Comparison of ENCODE assay signal across 16 mouse cellular contexts in genomic region chr7:143713421-143713820, GRCm38 (mm10). TPM values are rescaled to one million over a fixed set of nuclear protein-coding genes. Genes with fewer than 3 reads are reported as not detected.
DNase-seq lines count a peak whose midpoint lies in the region; ATAC-seq lines count a peak whose summit lies in the region.
"Had no signal": no experiment of that assay in that cellular context is flagged by ENCODE, and none has a peak within 500 bp of the region (broad histone marks: within the 10 kb centered on the region; RNA-seq: fewer than 3 reads in every experiment).

No protein-coding gene starts in this region.

- no peaks in the 10 kb centered on the region for H3K9me3 ChIP-seq in lung, embryonic 16.5 days (ENCODE audit: control insufficient read depth, low read length)
- H3K9me3 ChIP-seq: embryonic facial prominence, embryonic 15.5 days; heart, embryonic 10.5 days; liver, embryonic 15.5 days; midbrain, embryonic 15.5 days had no signal

- 78% methylated on average over 4 of the region's 4 CpGs for WGBS in lung, embryonic 16.5 days

- intact Hi-C loops in heart, postnatal 14 days (cut with DNase I), result no loop called here

- DNase-seq in lung, postnatal 10 days, result no peak
- DNase-seq in natural killer cell, adult 2 months (ENCODE audit: low spot score in 2 of 2), result peak; percentile 50 to 61
- no peak for DNase-seq in left cerebral cortex, adult 11 months (ENCODE audit: low spot score)
- DNase-seq in heart, postnatal 14 days, result no peak
- DNase-seq: cerebellum, adult 9-10 months; kidney, adult 8-10 months had no signal

- peak overlapping the region; percentile 36 for H3K27ac ChIP-seq in lung, embryonic 16.5 days (ENCODE audit: low read length)
- H3K27ac ChIP-seq: embryonic facial prominence, embryonic 15.5 days; heart, embryonic 10.5 days; liver, embryonic 15.5 days; midbrain, embryonic 15.5 days had no signal

- no peak for ATAC-seq in lung, embryonic 16.5 days (ENCODE audit: low read depth)
- peak; percentile 27 for ATAC-seq in CD4-positive, CD25-positive, alpha-beta regulatory T cell, adult 4 months
- peak; percentile 45 for ATAC-seq in common myeloid progenitor, adult 5-6 weeks (replicated peaks; ENCODE audit: low read depth, poor library complexity, severe bottlenecking)
- ATAC-seq: midbrain, embryonic 15.5 days; Patski had no signal

- H3K4me2 ChIP-seq in lung, embryonic 16.5 days (ENCODE audit: low read depth, low read length), result no peak overlapping the region
- H3K4me2 ChIP-seq: embryonic facial prominence, embryonic 15.5 days; liver, embryonic 15.5 days; midbrain, embryonic 15.5 days had no signal

- no peaks in the 10 kb centered on the region for H3K27me3 ChIP-seq in lung, embryonic 16.5 days (ENCODE audit: control insufficient read depth, insufficient read depth, low read depth, low read length)
- H3K27me3 ChIP-seq: embryonic facial prominence, embryonic 15.5 days; midbrain, embryonic 15.5 days; Patski had no signal

- H3K9ac ChIP-seq in lung, embryonic 16.5 days (ENCODE audit: low read length), result no peak overlapping the region
- H3K9ac ChIP-seq: embryonic facial prominence, embryonic 15.5 days; liver, embryonic 15.5 days; midbrain, embryonic 15.5 days had no signal

- H3K4me3 ChIP-seq in lung, embryonic 16.5 days (ENCODE audit: low read length), result no peak overlapping the region
- H3K4me3 ChIP-seq: embryonic facial prominence, embryonic 15.5 days; heart, embryonic 10.5 days; liver, embryonic 15.5 days; midbrain, embryonic 15.5 days had no signal

- peaks cover 28% of the 10 kb centered on the region for H3K4me1 ChIP-seq in lung, embryonic 16.5 days (replicated peaks; ENCODE audit: control insufficient read depth, insufficient read depth, low read length)
- H3K4me1 ChIP-seq: embryonic facial prominence, embryonic 15.5 days; liver, embryonic 15.5 days; midbrain, embryonic 15.5 days had no signal

- peaks cover 24% of the 10 kb centered on the region for H3K36me3 ChIP-seq in lung, embryonic 16.5 days (ENCODE audit: control insufficient read depth, insufficient read depth, low read length)
- H3K36me3 ChIP-seq: liver, embryonic 15.5 days had no signal

RNA-seq across cellular contexts. Expression of gene Tnfrsf23, which starts 27.7 kb away (rescaled TPM):
- 1.5 and 1.9 TPM in 2 replicates for polyA plus RNA-seq in lung, embryonic 16.5 days (2015; fragmentation: Nextera tagmentation; extraction: Ambion mirVana)
- 1 to 10 TPM; 2.6 to 4.3 TPM for polyA plus RNA-seq in CD4-positive, CD25-positive, alpha-beta regulatory T cell, adult 4 months (2017; shearing (Covaris generic))
- 0.63 TPM in 1 of 2 replicates, not detected in the other for total RNA-seq in common myeloid progenitor, adult 5-6 weeks (2017)
- 1 to 10 TPM; 1.4 to 1.5 TPM for total RNA-seq in heart, postnatal 14 days (2021)

RNA-seq across cellular contexts. Expression of gene Osbpl5, which starts 43.4 kb away (rescaled TPM):
- polyA plus RNA-seq in lung, embryonic 16.5 days (2015; fragmentation: Nextera tagmentation; extraction: Ambion mirVana), result 45.5 and 48.3 TPM in 2 replicates
- 10 to 100 TPM; 17.2 to 31.0 TPM for polyA plus RNA-seq in CD4-positive, CD25-positive, alpha-beta regulatory T cell, adult 4 months (2017; shearing (Covaris generic))
- total RNA-seq in common myeloid progenitor, adult 5-6 weeks (2017), result 5.9 and 15.3 TPM in 2 replicates
- total RNA-seq in heart, postnatal 14 days (2021), result 10 to 100 TPM; 18.5 to 21.9 TPM

RNA-seq across cellular contexts. Expression of gene Mrgprg, which starts 53.4 kb away (rescaled TPM):
- polyA plus RNA-seq in lung, embryonic 16.5 days (2015; fragmentation: Nextera tagmentation; extraction: Ambion mirVana), result not detected in 2 replicates
- polyA plus RNA-seq in CD4-positive, CD25-positive, alpha-beta regulatory T cell, adult 4 months (2017; shearing (Covaris generic)), result not detected
- not detected in 2 replicates for total RNA-seq in common myeloid progenitor, adult 5-6 weeks (2017)
- total RNA-seq in heart, postnatal 14 days (2021), result not detected
- total RNA-seq: adrenal gland, postnatal 4 days; layer of hippocampus, postnatal 14 days had no signal
- polyA plus RNA-seq: embryonic facial prominence, embryonic 15.5 days; liver, embryonic 15.5 days; midbrain, embryonic 15.5 days; Patski had no signal

Comparison
In these comparisons a context has a peak if more than half of its experiments do, and no peak if none do; other contexts are left out.
1. DNase-seq: peak in natural killer cell, adult 2 months (2 of 2); none in lung, postnatal 10 days (single experiment), left cerebral cortex, adult 11 months (single experiment) and heart, postnatal 14 days (0 of 2).